Mouse (Mus musculus) neural tube, embryonic 15.5 days (tissue): ENCODE measurements around the gene Nkpd1. TPM values are rescaled to one million over a fixed set of nuclear protein-coding genes. Genes with fewer than 3 reads are reported as not detected.

Experiments
- ATAC-seq: fragments of 200-750 bp; cut with Nextera tagmentation; 2 replicates; pipeline ENCODE4 v1.8.0; 2017; ENCODE audit warnings: mild to moderate bottlenecking, moderate TSS enrichment, moderate library complexity; ENCODE audit not compliant: low FRiP score
- H3K27ac ChIP-seq: fragments of 300-500 bp; sonication (generic); replicated peaks from 2 replicates; pipeline ENCODE4 v1.5.1; 2015; ENCODE audit warnings: mild to moderate bottlenecking, inconsistent platforms
- H3K27me3 ChIP-seq: fragments of 300-500 bp; sonication (generic); replicated peaks from 2 replicates; pipeline ENCODE4 v1.6.1; 2015; ENCODE audit warnings: inconsistent platforms
- H3K36me3 ChIP-seq: fragments of 300-500 bp; sonication (generic); 2 replicates; pipeline ENCODE4 v1.6.1; 2015; ENCODE audit warnings: inconsistent platforms
- H3K4me1 ChIP-seq: fragments of 300-500 bp; sonication (generic); 2 replicates; pipeline ENCODE4 v1.6.1; 2015; ENCODE audit warnings: inconsistent platforms
- H3K4me2 ChIP-seq: fragments of 300-500 bp; sonication (generic); 2 replicates; pipeline ENCODE4 v1.6.1; 2015; ENCODE audit warnings: inconsistent platforms, mild to moderate bottlenecking, moderate library complexity
- H3K4me3 ChIP-seq: fragments of 300-500 bp; sonication (generic); replicated peaks from 2 replicates; pipeline ENCODE4 v1.5.1; 2015; ENCODE audit warnings: mild to moderate bottlenecking, inconsistent platforms
- H3K9ac ChIP-seq: fragments of 300-500 bp; sonication (generic); replicated peaks from 2 replicates; pipeline ENCODE4 v1.6.1; 2015; ENCODE audit warnings: mild to moderate bottlenecking, inconsistent platforms
- H3K9me3 ChIP-seq: fragments of 300-500 bp; sonication (generic); replicated peaks from 2 replicates; pipeline ENCODE4 v1.6.1; 2016; ENCODE audit warnings: inconsistent platforms
- WGBS: fragments of 180-500 bp; shearing (Covaris S2); methylation state at CpG from one replicate; pipeline ENCODE4 v1.1.7; 2015; ENCODE audit warnings: mixed read lengths; 5-methylcytosine and 5-hydroxymethylcytosine counted together
- polyA plus RNA-seq: library from polyadenylated mRNA; unstranded; fragments of >200 nt; fragmentation: Nextera tagmentation; extraction: Ambion mirVana; gene quantifications from 2 replicates; pipeline ENCODE4 v1.2.1, GENCODE M21; 2015

The Nkpd1 gene
- polyA plus RNA-seq, 1 experiment from 2014 or later, result 1.2 TPM

GRCm38 (mm10) chr7:19524420-19525104 lies 6.9 kb downstream of the Nkpd1 start:
- Histone ChIP-seq H3K4me2 (peak overlapping the region; percentile 87), H3K27me3 (peaks cover 60% of the 10 kb centered on the region)
- 14% methylated on average over 24 of the region's 24 CpGs for WGBS

GRCm38 (mm10) chr7:19525105-19525481 lies 7.5 kb downstream of the Nkpd1 start:
- ATAC-seq, result no peak
- H3K27ac ChIP-seq, result no peak overlapping the region
- peaks cover 55% of the 10 kb centered on the region for H3K27me3 ChIP-seq
- H3K4me1 ChIP-seq, result peaks cover 28% of the 10 kb centered on the region
- H3K9ac ChIP-seq, result no peak overlapping the region
- no peaks in the 10 kb centered on the region for H3K9me3 ChIP-seq
- H3K4me3 ChIP-seq, result no peak overlapping the region
- H3K36me3 ChIP-seq, result peaks cover 13% of the 10 kb centered on the region
- WGBS, result 74% methylated on average over 2 of the region's 2 CpGs
- peak overlapping the region; percentile 87; the same call in 1 of the 2 replicates for H3K4me2 ChIP-seq

More at GRCm38 (mm10) chr7:19524420-19525104, 6.9 kb downstream of the Nkpd1 start:
- peak overlapping the region; percentile 45 for H3K9ac ChIP-seq
- peaks cover 8% of the 10 kb centered on the region for H3K36me3 ChIP-seq
- H3K9me3 ChIP-seq, result no peaks in the 10 kb centered on the region
- peaks cover 34% of the 10 kb centered on the region for H3K4me1 ChIP-seq
- peak; percentile 42 for ATAC-seq
- no peak overlapping the region for H3K27ac ChIP-seq
- peak overlapping the region; percentile 41 for H3K4me3 ChIP-seq

GRCm38 (mm10) chr7:19531077-19531476 lies 13.4 kb downstream of the Nkpd1 start:
- Histone ChIP-seq H3K27me3 (no peaks in the 10 kb centered on the region), H3K9me3 (no peaks in the 10 kb centered on the region), H3K36me3 (peaks cover 59% of the 10 kb centered on the region), H3K9ac (no peak overlapping the region), H3K4me3 (no peak overlapping the region), H3K27ac (no peak overlapping the region), H3K4me1 (no peaks in the 10 kb centered on the region), H3K4me2 (no peak overlapping the region)
- no peak for ATAC-seq
- 74% methylated on average over 10 of the region's 10 CpGs for WGBS

DNA sequence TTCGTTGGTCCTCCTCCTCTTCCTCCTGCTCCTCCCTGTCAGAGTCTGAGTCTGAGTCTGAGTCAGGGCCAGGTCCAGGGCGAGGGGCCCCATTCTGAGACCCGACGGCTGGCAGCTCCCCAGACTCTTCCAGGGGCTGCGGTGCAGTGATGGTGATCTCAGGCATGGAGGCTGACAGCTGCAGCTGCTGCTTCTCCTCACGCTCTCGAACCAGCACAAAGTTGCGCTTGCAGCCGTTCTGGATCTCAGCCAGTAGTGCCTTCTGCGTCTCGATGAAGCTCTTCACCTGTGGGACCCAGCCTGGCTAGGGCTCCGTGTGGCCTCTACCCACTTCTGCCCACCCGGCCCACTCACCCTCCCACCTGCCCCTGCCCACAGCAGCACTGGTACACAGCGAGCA lies 14.6 kb downstream of the Nkpd1 start:
- Histone ChIP-seq H3K4me1 (peaks cover 8% of the 10 kb centered on the region; the same call in 1 of the 2 replicates), H3K4me2 (no peak overlapping the region), H3K9ac (no peak overlapping the region), H3K9me3 (no peaks in the 10 kb centered on the region), H3K36me3 (peaks cover 59% of the 10 kb centered on the region), H3K27me3 (no peaks in the 10 kb centered on the region), H3K27ac (no peak overlapping the region), H3K4me3 (no peak overlapping the region)
- 80% methylated on average over 14 of the region's 14 CpGs for WGBS
- ATAC-seq, result no peak

DNA sequence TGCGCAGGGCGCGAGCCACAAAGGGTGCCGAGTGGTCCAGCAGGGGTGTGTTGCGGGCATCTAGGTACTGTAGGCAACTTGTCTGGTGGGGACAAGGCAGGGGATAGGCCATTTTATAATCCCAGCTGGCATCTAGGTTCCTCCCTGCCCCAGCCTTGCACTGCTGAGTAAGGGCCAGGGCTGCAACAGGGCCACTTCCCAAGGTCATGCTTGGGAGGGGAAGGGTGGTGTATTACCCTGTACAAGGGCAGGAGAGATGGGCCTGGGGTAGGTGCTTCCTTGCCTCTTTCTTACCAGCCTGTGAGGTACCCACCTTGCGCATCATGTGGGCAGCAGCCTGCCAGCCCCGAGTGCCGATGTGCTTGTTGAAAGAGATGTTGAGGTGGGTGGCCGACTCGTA lies 17.0 kb downstream of the Nkpd1 start:
- Histone ChIP-seq H3K9ac (no peak overlapping the region), H3K36me3 (peaks cover 50% of the 10 kb centered on the region), H3K27me3 (no peaks in the 10 kb centered on the region), H3K27ac (no peak overlapping the region), H3K4me3 (no peak overlapping the region), H3K9me3 (no peaks in the 10 kb centered on the region), H3K4me2 (no peak overlapping the region), H3K4me1 (peaks cover 10% of the 10 kb centered on the region; the same call in 1 of the 2 replicates)
- WGBS, result 93% methylated on average over 10 of the region's 10 CpGs
- no peak for ATAC-seq

DNA sequence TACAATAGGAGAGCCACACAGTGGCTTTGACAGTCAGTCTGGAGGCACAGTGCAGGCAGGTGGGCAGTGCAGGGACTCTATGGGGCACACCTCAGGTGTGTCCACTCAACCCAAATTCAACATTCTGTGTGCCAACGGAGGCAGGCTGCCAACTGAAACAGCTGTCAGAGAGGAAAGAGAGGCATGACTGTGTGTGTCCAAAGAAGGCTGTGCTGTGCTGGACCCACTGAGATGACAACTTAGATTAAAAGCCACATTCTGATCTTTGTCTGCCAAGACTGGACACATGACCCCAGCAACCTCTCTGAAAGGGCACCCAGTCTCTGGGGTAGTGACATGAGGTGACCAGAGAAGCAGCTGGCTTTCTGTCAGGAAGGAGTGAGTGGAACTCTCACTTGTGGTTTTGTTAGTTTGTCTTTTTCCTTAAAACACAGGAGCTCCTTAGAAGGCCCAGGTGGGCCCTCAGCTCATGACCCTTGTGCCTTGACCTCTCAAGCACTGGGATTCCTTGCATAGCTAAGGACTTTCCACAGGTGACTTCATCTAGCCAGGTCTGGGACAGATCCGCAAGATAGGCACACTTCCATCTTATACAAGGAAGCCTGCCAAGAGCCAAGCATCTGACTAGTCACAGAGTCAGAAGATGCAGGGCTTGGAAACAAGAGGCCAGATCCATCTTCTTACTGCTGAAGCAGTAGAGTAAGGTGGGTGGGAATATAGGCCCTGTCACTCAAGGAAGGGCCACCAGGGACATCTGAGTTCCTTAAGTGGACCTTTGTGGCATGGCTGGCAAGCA lies 23.3 kb downstream of the Nkpd1 start:
- WGBS, result 94% methylated on average over 2 of the region's 2 CpGs
- no peak overlapping the region for H3K4me3 ChIP-seq

DNA sequence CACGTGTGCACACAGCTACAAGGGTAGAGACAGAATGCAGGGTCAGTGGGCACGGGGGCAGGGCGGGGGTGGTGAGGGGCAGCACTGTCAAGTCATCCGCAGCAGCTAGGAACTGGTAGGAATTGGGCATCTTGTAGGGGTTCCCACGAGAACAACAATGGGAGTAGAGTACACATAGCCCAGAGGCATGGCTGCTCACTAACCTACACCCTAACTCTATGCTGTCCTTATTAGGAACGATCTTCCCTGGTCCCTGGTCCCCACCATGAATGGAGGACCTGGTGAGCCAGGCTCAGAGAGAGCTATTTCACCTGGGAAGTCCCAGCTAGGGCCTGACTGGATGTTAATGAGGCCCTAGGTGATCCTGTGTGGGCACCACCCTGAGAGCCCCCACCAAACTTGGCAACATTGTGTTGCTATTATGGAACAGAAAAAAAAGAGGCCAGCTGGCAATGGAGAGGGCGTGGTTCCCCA lies 24.1 kb downstream of the Nkpd1 start:
- ATAC-seq, result no peak
- WGBS, result 62% methylated on average over 7 of the region's 7 CpGs
- no peaks in the 10 kb centered on the region for H3K27me3 ChIP-seq
- H3K27ac ChIP-seq, result peak overlapping the region; percentile 56; the same call in 1 of the 2 replicates
- H3K4me2 ChIP-seq, result no peak overlapping the region
- H3K4me1 ChIP-seq, result peaks cover 34% of the 10 kb centered on the region
- no peak overlapping the region for H3K4me3 ChIP-seq
- no peak overlapping the region for H3K9ac ChIP-seq
- no peaks in the 10 kb centered on the region for H3K9me3 ChIP-seq
- no peaks in the 10 kb centered on the region for H3K36me3 ChIP-seq

More for the DNA sequence above, 23.3 kb downstream of the Nkpd1 start:
- Histone ChIP-seq H3K4me1 (peaks cover 34% of the 10 kb centered on the region), H3K27ac (no peak overlapping the region), H3K9me3 (no peaks in the 10 kb centered on the region), H3K36me3 (no peaks in the 10 kb centered on the region), H3K4me2 (no peak overlapping the region), H3K27me3 (no peaks in the 10 kb centered on the region), H3K9ac (no peak overlapping the region)
- no peak for ATAC-seq

- H3K4me1 ChIP-seq, result peaks cover 35% of the 10 kb centered on the region
- 54% methylated on average over 8 of the region's 8 CpGs for WGBS
- no peaks in the 10 kb centered on the region for H3K9me3 ChIP-seq
- H3K27me3 ChIP-seq, result no peaks in the 10 kb centered on the region
- peak; percentile 71 for ATAC-seq
- no peaks in the 10 kb centered on the region for H3K36me3 ChIP-seq
- no peak overlapping the region for H3K4me3 ChIP-seq
- H3K9ac ChIP-seq, result no peak overlapping the region
- H3K4me2 ChIP-seq, result no peak overlapping the region
- peak overlapping the region; percentile 56 for H3K27ac ChIP-seq
Measured at GRCm38 (mm10) chr7:19542155-19542691, 24.6 kb downstream of the Nkpd1 start.

DNA sequence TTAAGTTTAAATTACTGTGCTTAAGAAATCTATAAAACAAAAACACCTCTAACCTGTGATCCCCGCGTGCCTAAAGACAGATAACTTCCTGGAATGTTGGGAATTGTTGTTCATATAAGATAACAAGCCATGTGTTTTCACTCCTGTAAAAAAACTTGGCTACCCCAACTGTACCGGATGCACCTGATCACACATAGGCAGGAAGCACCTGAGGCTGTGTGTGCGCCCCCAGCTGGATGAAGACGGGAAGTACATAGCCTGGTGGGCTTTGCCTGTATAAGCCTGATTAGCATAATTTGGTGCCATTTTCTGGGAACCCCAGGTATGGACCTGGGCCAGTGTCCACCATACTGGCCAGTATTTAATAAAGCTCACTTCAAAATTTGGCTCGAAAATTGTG lies 25.9 kb downstream of the Nkpd1 start:
- H3K9me3 ChIP-seq, result no peaks in the 10 kb centered on the region
- H3K9ac ChIP-seq, result no peak overlapping the region
- no peaks in the 10 kb centered on the region for H3K36me3 ChIP-seq
- 62% methylated on average over 6 of the region's 6 CpGs for WGBS
- no peak overlapping the region for H3K4me3 ChIP-seq
- H3K4me2 ChIP-seq, result no peak overlapping the region
- no peak overlapping the region for H3K27ac ChIP-seq
- H3K27me3 ChIP-seq, result no peaks in the 10 kb centered on the region
- peaks cover 39% of the 10 kb centered on the region for H3K4me1 ChIP-seq
- ATAC-seq, result no peak

GRCm38 (mm10) chr7:19546007-19546406 lies 28.4 kb downstream of the Nkpd1 start:
- no peak overlapping the region for H3K9ac ChIP-seq
- no peaks in the 10 kb centered on the region for H3K9me3 ChIP-seq
- H3K27me3 ChIP-seq, result no peaks in the 10 kb centered on the region
- H3K27ac ChIP-seq, result no peak overlapping the region
- H3K36me3 ChIP-seq, result no peaks in the 10 kb centered on the region
- no peak for ATAC-seq
- no peak overlapping the region for H3K4me2 ChIP-seq
- H3K4me3 ChIP-seq, result no peak overlapping the region
- 69% methylated on average over 3 of the region's 3 CpGs for WGBS
- H3K4me1 ChIP-seq, result peaks cover 40% of the 10 kb centered on the region

DNA sequence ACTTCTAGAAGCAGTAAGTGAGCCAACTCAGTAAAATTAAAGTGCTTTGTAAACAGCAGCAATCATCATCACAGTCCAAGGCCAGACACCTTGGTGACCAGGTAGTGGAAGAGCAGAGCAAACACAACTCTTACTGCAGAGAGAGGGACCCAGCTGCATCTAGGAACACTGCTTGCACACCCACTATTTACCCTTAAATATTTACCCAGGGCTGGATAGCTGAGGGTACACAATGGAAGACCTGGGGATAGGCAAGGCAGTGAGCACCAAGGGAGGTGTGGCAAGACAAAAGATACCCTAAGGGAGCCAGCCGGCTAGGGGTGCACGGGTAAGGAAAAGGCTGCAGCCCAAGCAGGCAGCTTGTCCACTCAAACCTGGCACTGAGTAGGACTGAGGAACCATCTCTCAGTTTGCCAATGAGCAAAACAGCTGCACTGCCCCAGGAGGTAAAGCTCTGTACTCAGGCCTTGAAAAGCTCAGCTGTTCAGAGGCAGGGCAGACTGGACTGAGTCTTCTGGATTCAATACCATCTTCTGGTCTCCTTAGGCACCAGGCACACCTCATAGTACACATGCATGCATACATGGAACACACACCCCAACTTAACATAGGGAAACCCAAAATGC lies 29.8 kb downstream of the Nkpd1 start:
- 0 out of 2 replicates have a peak, but pooled peaks cover 1% of the 10 kb centered on the region for H3K36me3 ChIP-seq
- H3K27me3 ChIP-seq, result no peaks in the 10 kb centered on the region
- no peak overlapping the region for H3K9ac ChIP-seq
- no peak for ATAC-seq
- no peak overlapping the region for H3K4me3 ChIP-seq
- no peak overlapping the region for H3K4me2 ChIP-seq
- peaks cover 31% of the 10 kb centered on the region for H3K4me1 ChIP-seq
- H3K27ac ChIP-seq, result no peak overlapping the region
- 68% methylated on average over 2 of the region's 2 CpGs for WGBS
- H3K9me3 ChIP-seq, result no peaks in the 10 kb centered on the region
